Mouse (Mus musculus): ENCODE data around the gene Rab5if.
"Not testable (repeated sequence)": the region's sequence is repeated elsewhere in the genome, so short reads cannot be mapped to it uniquely, and the experiment has no call there.

Rab5if gene

GRCm38 (mm10) chr2:156853999-156854771, 8.7 kb upstream of the Rab5if start:
- not testable (repeated sequence) for DNase-seq (ENCODE audit: low read depth, low spot score)

DNA sequence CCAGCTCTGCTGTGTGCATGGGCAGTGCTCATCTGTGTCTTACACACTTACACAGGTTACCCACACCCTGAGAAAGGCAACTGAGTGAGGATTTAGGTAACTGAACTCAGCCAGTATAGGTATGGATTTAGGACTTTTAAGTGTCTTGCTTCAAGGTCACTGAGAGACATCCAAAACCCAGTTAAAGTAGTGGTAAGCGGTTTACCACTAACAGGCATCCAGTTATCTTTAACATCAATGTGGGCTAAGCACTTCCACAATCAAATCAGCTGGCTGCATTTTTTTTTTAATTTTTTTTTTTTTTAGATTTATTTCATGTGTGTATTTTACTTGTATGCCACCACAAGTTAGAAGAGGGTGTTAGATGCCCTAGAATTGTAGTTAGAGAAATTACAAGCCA, 6.6 kb upstream of the Rab5if start:
- DNase-seq (ENCODE audit: low read depth, low spot score), result peak; percentile 47

DNA sequence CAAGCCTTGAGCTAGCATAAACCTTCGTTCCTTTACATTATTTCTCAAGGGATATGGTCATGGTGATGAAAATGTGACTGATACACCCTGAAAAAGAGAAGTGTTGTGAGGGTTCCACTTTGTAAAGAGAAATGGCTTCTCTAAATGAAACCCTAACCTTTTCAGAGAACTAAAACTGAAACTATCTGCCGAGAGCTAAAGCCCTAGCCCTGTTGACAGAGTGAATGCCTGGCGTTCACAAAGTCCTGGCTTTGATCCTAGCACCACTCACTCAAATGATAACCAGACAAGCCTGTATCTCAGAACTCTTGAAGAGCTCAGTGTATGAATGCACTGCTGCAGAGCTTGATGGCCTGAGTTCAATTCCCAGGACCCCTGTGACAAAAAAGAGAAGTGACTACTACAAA, 5.5 kb upstream of the Rab5if start:
- DNase-seq (ENCODE audit: low read depth, low spot score), result peak; percentile 44

GRCm38 (mm10) chr2:156857835-156858234, 5.1 kb upstream of the Rab5if start, which contains the start of gene 4930518I15Rik:
Gene 4930518I15Rik, minus strand, starts transcription at chr2:156857946.
- DNase-seq (ENCODE audit: low read depth, low spot score), result no peak

GRCm38 (mm10) chr2:156858671-156859070, 4.3 kb upstream of the Rab5if start:
- no peak for DNase-seq (ENCODE audit: low read depth, low spot score)

DNA sequence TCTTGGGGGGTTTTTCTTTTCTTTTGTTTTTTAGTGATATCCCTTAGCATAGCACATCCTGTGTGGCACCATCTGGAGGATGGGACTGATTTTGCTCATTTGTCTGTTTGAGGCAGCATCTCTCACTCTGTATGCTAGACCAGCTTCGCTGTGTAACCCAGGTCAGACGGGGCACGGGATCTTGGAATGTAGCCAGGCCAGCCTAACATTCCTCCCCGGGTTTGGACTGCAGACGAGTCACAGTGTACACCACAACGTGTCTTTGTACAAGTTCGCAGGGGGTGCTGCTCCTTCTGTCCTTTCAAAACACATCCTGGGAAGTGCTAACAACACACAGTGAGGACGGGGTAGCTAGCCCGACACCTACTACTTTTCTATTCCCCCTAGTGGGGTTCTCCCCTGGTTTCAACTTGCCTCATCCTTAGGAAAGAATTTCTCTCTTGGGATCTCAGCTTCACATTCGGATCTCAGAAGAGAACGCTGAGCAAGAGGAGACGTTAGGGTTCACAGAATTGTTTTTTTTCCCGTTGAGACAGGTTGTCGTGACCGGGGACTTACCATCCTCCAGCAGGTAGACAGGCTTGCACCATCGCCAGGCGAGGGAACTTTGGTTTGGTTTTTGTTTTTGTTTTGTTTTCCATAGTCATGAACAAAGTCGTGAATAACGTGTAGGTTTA, 749 bp upstream of the Rab5if start:
- peak; percentile 55 for DNase-seq (ENCODE audit: low read depth, low spot score)

DNA sequence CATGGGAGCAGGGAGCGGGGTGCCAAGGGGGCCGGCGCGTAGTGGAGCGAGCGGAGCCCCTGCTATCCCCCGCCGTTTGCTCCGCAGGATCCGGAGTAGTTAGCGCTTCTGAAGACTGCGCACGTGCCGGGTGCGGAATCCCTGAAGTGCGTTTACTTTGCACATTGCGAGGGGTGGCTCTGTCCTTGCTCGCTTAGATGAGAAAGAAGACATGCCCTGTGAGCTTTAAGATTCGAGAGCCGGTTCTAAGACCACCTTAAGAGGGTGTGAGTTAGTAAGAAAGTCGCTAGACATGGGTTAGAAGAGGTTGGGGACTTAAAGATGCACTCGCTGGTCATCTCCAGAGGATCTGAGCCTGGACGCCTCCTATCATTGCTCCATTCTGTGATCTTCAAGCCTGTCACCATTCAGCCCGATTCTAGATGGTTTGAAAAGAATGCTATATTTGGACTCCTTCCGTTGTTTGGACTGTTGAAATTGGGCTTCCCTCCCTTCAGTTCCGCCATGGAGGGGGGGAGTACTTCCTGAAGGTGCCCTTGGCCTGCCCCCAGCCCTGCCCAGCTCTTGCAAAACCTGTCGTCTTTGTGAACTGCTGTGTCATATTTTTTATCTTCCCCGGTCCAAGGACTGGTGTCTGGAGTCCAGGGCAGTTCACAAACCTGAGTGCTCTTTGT, 696 bp downstream of the Rab5if start:
- peak; percentile 75 for DNase-seq (ENCODE audit: low read depth, low spot score)

DNA sequence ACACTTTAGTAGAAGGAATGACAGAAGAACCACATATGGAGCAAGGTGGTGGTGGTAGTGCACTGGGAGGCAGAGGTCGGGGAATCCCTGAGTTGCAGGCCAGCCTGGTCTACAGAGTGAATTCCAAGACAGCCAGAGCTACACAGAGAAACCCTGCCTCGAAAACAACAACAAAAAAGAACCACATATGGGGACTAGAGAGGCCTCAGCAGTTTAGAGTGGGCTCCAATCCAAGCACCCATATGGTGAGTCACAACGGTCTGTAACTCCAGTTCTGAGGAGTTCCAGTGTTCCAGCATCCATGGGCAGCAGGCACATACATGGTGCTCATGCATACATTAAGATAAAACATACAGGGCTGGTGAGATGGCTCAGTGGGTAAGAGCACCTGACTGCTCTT, 1.6 kb downstream of the Rab5if start:
- no peak for DNase-seq (ENCODE audit: low read depth, low spot score)

GRCm38 (mm10) chr2:156868994-156869393, 6.1 kb downstream of the Rab5if start:
- no peak for DNase-seq (ENCODE audit: low read depth, low spot score)

DNA sequence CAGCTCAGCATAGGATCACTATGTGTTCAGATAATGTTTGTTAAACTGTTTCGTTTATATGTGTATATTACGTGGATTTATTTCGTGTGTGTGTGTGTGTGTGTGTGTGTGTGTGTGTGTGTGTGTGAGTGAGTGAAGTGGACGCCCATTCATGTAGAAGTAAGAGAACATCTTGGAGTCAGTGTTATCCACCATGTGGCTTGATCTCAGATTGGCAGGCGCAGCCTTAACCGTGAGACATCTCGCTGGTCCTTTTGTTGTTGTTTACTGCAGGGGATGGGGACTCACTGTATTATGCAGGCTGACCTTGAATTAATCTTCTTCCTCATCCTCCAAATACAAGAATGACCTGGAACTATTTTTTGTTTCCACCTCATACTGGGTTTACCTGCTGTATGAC, 6.6 kb downstream of the Rab5if start:
- DNase-seq (ENCODE audit: low read depth, low spot score), result no peak

DNA sequence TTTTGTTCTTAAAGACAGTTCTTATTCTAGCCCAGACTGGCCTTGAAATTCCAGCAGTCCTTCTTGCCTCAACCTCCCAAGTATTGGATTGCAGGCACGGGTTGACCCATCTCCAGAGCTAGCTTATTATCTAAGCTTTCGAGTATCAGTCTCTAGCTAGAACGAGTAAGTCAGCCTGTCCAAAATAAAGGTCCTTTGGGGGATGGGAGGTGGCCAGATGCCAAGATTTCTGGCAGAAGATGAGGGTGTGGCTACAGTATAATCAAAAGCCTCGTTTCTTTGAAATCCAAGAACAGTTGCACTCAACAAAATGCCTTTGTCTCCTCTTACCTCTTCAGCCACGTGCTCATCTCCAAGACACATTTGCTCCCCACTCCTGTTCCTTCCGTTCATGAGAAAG, 7.6 kb downstream of the Rab5if start:
- no peak for DNase-seq (ENCODE audit: low read depth, low spot score)

- peak; percentile 78 for DNase-seq (ENCODE audit: low read depth, low spot score)
Observed at GRCm38 (mm10) chr2:156873629-156874028, 10.7 kb downstream of the Rab5if start.

- DNase-seq (ENCODE audit: low read depth, low spot score), result no peak
Observed at GRCm38 (mm10) chr2:156874047-156874759, 11.3 kb downstream of the Rab5if start.

- no peak for DNase-seq (ENCODE audit: low read depth, low spot score)
Observed at GRCm38 (mm10) chr2:156874760-156875510, 12.0 kb downstream of the Rab5if start.

GRCm38 (mm10) chr2:156877726-156878125, 14.8 kb downstream of the Rab5if start:
- DNase-seq (ENCODE audit: low read depth, low spot score), result peak; percentile 81

DNA sequence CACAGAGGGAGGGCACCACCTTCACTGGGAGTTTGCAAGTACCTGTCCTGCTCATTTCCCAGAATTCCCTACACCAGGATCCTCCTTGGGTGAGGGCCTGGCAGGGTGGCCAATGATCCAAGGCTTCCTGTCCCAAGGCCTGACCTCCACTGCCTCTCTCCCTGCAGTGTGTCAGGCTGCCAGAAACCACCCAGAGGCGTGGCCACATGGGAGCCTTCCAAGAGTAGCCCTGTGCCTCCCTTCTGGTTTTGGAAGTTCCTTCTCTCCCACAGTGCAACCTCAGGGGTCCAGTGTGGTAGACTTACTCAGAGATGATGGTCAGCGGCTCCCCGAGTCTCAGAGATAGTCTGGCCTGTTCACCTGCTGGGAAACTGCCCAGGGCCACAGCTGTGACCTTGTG, 16.6 kb downstream of the Rab5if start:
- no peak for DNase-seq (ENCODE audit: low read depth, low spot score)

DNA sequence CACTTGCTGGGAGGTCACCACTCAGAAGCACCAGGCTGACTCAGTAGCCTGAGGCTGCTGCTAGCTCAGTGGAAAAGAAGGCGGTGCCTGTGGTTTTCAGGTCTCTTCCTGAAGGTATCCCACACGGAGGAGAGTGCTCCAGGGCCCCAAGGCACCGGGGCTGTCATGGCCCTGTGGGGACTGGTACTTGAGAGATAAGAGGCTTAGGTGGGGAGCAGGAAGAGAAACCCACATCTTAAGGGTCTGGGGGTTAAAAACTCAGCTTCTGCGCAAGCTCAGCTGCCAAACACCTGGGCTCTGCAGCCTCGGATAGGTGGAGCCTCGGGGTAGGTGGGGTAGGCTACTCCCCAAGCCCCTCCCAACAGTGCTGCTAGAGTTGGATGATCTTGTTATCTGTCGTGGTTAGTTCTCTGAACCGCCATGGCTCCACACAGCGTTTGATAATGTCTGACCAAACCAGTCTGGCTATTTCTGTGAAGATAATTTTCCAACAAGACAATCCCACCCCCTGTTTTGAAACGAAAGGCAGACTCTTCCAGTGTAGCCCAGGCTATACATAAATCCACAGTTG, 19.6 kb downstream of the Rab5if start:
- peak; percentile 89 for DNase-seq (ENCODE audit: low read depth, low spot score)

GRCm38 (mm10) chr2:156884396-156885211, 21.7 kb downstream of the Rab5if start:
- no peak for DNase-seq (ENCODE audit: low read depth, low spot score)

DNA sequence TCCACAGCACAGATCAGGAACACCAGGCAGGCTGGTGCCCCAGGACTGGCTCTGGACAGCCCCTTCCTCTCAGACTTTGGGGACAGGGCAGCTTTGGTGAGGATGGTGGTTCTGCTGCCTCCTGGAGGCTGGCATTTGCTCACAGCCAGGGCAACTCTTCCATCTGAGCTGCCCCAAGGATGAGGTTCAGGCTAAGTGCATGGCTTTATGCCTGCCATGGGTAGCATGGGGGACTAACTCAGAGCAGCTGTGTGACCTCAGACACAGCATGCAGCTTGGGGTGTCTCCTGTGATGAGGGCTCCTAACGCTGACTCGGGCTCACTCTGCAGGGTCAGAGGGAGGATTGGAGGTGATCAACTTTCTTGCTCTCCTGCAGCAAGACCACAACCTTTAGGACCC, 22.7 kb downstream of the Rab5if start:
- DNase-seq (ENCODE audit: low read depth, low spot score), result not testable (repeated sequence)

DNA sequence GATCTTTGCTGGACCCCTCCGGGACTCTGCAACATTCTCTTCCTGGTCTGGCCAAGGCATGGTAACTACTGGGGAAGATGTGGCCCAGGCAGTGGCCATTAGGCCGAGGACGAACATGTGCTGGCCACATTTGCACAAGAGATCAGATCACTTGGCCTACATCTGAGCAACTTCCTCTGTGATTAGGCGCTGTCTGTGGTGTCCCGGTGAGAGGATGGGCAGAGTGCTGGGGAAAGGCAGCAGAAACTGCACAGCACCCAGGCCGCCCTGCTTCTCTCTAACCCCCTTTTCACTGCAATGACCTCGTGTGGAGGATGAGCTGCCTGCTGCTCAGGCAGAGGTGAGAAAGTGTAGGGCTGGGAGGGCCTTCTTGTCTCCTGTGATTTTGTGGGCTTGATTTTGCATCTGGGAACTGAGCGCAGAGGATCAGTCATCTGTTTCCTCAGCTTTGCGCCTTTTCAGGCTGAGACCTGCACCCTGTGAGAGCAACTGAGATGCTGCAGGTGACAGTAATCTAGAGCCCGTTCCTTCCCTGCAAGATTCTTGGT, 23.2 kb downstream of the Rab5if start:
- DNase-seq (ENCODE audit: low read depth, low spot score), result peak; percentile 39
